Mouse (Mus musculus) kidney, adult 2 months (tissue): ENCODE measurements around the gene Hipk3.

Experiments
- CTCF ChIP-seq: fragments of 200-500 bp; conservative IDR thresholded peaks from 2 replicates; pipeline ENCODE4 v1.5.1; 2011; ENCODE audit warnings: low read depth, mild to moderate bottlenecking, control low read depth, low read length, moderate library complexity, mixed read lengths; ENCODE audit not compliant: insufficient read depth, insufficient read length
- POLR2A ChIP-seq: fragments of 200-500 bp; IDR thresholded peaks from one replicate; pipeline ENCODE4 v1.6.1; 2011; ENCODE audit warnings: low read depth, low read length, control low read depth

DNA sequence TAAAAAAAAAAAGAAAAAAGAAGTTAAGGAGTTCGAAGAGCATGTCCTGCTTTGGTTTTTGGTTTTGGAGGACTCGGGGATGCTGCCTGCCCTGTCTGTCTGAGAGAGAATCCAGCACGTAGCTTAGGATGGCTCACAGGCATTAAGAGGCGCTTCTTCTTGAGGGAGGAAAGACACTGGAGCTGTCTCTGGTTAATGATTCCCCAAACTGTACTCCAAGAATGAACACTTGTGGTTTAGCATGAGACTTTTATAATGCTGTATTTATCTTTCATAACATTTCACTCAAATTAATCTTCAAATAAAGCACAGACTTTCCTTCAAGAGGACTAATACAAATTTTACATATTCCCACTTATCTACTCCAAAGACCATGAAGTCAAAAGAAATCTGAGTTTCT is 15.2 kb downstream of the Hipk3 start:
- TF ChIP-seq CTCF: no peak
- TF ChIP-seq POLR2A: no peak
